In the genomic region with DNA sequence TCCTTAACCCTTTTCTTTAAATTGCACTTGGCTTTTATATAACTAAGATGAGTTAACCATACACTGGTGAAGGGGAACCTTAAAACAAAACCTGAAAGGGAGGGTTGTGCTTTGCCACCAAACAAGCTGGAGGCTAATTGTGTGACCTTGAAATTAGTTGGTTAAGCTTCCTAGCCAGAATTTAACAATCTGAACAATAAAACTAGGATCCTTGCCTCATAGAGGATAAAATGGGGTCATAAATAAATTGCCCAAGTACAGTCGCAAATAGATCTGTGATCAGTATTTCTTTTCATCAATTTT, we compare ENCODE assay signal across 7 mouse cellular contexts. TPM values are rescaled to one million over a fixed set of nuclear protein-coding genes. Genes with fewer than 3 reads are reported as not detected.
DNase-seq lines count a peak whose midpoint lies in the region; ATAC-seq and TF ChIP-seq lines count a peak whose summit lies in the region.

No protein-coding gene starts in this region.

- peak overlapping the region; percentile 63 for H3K4me3 ChIP-seq in lung, embryonic 14.5 days (ENCODE audit: low read depth, low read length)
- peak overlapping the region; percentile 60 for H3K4me3 ChIP-seq in forebrain, embryonic 11.5 days (ENCODE audit: low read depth, low read length)
- peak overlapping the region; percentile 50; the same call in 1 of the 2 replicates for H3K4me3 ChIP-seq in limb, embryonic 11.5 days (ENCODE audit: low read depth, low read length)
- no peak overlapping the region for H3K4me3 ChIP-seq in small intestine, adult 2 months (ENCODE audit: low read depth, low read length)

- no peak for ATAC-seq in lung, embryonic 14.5 days (ENCODE audit: insufficient read depth)
- ATAC-seq in forebrain, embryonic 11.5 days (replicated peaks; ENCODE audit: low FRiP score) = no peak
- ATAC-seq in limb, embryonic 11.5 days (ENCODE audit: insufficient number of reproducible peaks, low FRiP score, low TSS enrichment, low read depth) = no peak

- no peaks in the 10 kb centered on the region for H3K4me1 ChIP-seq in lung, embryonic 14.5 days (ENCODE audit: insufficient read depth)
- H3K4me1 ChIP-seq in forebrain, embryonic 11.5 days (replicated peaks; ENCODE audit: control insufficient read depth, insufficient read depth, low read length) = peaks cover 3% of the 10 kb centered on the region; the same call in 1 of the 2 replicates
- H3K4me1 ChIP-seq in limb, embryonic 11.5 days (ENCODE audit: control insufficient read depth, insufficient read depth, low read length) = no peaks in the 10 kb centered on the region
- no peaks in the 10 kb centered on the region; the same call in 1 of the 2 replicates for H3K4me1 ChIP-seq in small intestine, adult 2 months (ENCODE audit: control insufficient read depth, insufficient read depth, insufficient read length, low read length)

- H3K9me3 ChIP-seq in lung, embryonic 14.5 days (ENCODE audit: low read depth, low read length) = no peaks in the 10 kb centered on the region
- no peaks in the 10 kb centered on the region for H3K9me3 ChIP-seq in forebrain, embryonic 11.5 days (ENCODE audit: control insufficient read depth, low read length)
- no peaks in the 10 kb centered on the region for H3K9me3 ChIP-seq in limb, embryonic 11.5 days (ENCODE audit: control insufficient read depth, low read length)

- WGBS in lung, embryonic 14.5 days = 77% methylated on average over 1 of the region's 1 CpGs
- 82% methylated on average over 1 of the region's 1 CpGs for WGBS in forebrain, embryonic 11.5 days
- WGBS in limb, embryonic 11.5 days = 51% methylated on average over 1 of the region's 1 CpGs
- 28% methylated on average over 1 of the region's 1 CpGs for WGBS in small intestine, adult 2 months

- H3K36me3 ChIP-seq in lung, embryonic 14.5 days (ENCODE audit: insufficient read depth) = no peaks in the 10 kb centered on the region
- no peaks in the 10 kb centered on the region for H3K36me3 ChIP-seq in forebrain, embryonic 11.5 days (ENCODE audit: control insufficient read depth, insufficient read depth, low read length)
- no peaks in the 10 kb centered on the region for H3K36me3 ChIP-seq in limb, embryonic 11.5 days (ENCODE audit: control insufficient read depth, insufficient read depth, low read length)
- no peaks in the 10 kb centered on the region; the same call in 1 of the 2 replicates for H3K36me3 ChIP-seq in small intestine, adult 2 months (ENCODE audit: control insufficient read depth, insufficient read depth, low read length)

- H3K27me3 ChIP-seq in lung, embryonic 14.5 days (ENCODE audit: insufficient read depth, low read length) = no peaks in the 10 kb centered on the region
- no peaks in the 10 kb centered on the region; the same call in 1 of the 2 replicates for H3K27me3 ChIP-seq in forebrain, embryonic 11.5 days (ENCODE audit: control insufficient read depth, insufficient read depth, low read length)
- no peaks in the 10 kb centered on the region for H3K27me3 ChIP-seq in limb, embryonic 11.5 days (ENCODE audit: control insufficient read depth, insufficient read depth, low read length)
- H3K27me3 ChIP-seq in small intestine, adult 2 months (ENCODE audit: control insufficient read depth, insufficient read depth, low read length) = no peaks in the 10 kb centered on the region

- no peak for TF ChIP-seq POLR2A in small intestine, adult 2 months (IDR thresholded peaks at IDR 0.05; ENCODE audit: low read depth, low read length)

- peak overlapping the region; percentile 95 for H3K4me2 ChIP-seq in lung, embryonic 14.5 days
- H3K4me2 ChIP-seq in forebrain, embryonic 11.5 days (ENCODE audit: low read depth, low read length, severe bottlenecking) = peak overlapping the region; percentile 56; the same call in 1 of the 2 replicates
- H3K4me2 ChIP-seq in limb, embryonic 11.5 days (ENCODE audit: low read depth, severe bottlenecking) = peak overlapping the region; percentile 73

- H3K9ac ChIP-seq in lung, embryonic 14.5 days = peak overlapping the region; percentile 47
- H3K9ac ChIP-seq in forebrain, embryonic 11.5 days (ENCODE audit: low read length) = peak overlapping the region; percentile 69; the same call in 1 of the 2 replicates
- no peak overlapping the region for H3K9ac ChIP-seq in limb, embryonic 11.5 days (ENCODE audit: low read length)

- no peak overlapping the region for H3K27ac ChIP-seq in lung, embryonic 14.5 days (ENCODE audit: low read depth)
- no peak overlapping the region for H3K27ac ChIP-seq in forebrain, embryonic 11.5 days (ENCODE audit: low read depth, low read length)
- H3K27ac ChIP-seq in limb, embryonic 11.5 days (replicated peaks; ENCODE audit: low read depth, low read length) = no peak overlapping the region
- peak overlapping the region; percentile 94; the same call in 1 of the 2 replicates for H3K27ac ChIP-seq in small intestine, adult 2 months (ENCODE audit: insufficient read depth, low read depth, low read length)

- no peak for TF ChIP-seq CTCF in lung, embryonic 14.5 days (IDR thresholded peaks at IDR 0.05; ENCODE audit: low read depth)
- TF ChIP-seq CTCF in small intestine, adult 2 months (IDR thresholded peaks at IDR 0.05; ENCODE audit: extremely low read depth, insufficient read length, insufficient replicate concordance, low read depth, low read length) = no peak

- DNase-seq in lung, embryonic 14.5 days = no peak
- DNase-seq in lung, postnatal 36 days = no peak
- no peak for DNase-seq in forebrain, embryonic 11.5 days (ENCODE audit: low spot score)
- no peak for DNase-seq in limb, embryonic 11.5 days (ENCODE audit: low spot score)
- DNase-seq in urinary bladder, postnatal 36 days (ENCODE audit: low spot score in 2 of 2) = no peak
- no peak for DNase-seq in spleen, postnatal 14 days (ENCODE audit: low spot score in 2 of 2)

RNA-seq across cellular contexts. Expression of gene Nabp1, which starts 0.8 kb away (rescaled TPM):
- 5.6 and 8.3 TPM in 2 replicates for polyA plus RNA-seq in lung, embryonic 14.5 days (2014; fragmentation: Nextera tagmentation; extraction: Ambion mirVana)
- polyA plus RNA-seq in forebrain, embryonic 11.5 days (2014; fragmentation: Nextera tagmentation; extraction: Ambion mirVana) = 5.5 and 8.2 TPM in 2 replicates
- 5.2 and 6.0 TPM in 2 replicates for polyA plus RNA-seq in limb, embryonic 11.5 days (2014; fragmentation: Nextera tagmentation; extraction: Ambion mirVana)
- polyA plus RNA-seq in small intestine, adult 2 months (2012; rRNA removed) = 0.93 and 1.5 TPM in 2 replicates
